Mouse (Mus musculus): ENCODE data around the gene Tmem235.
"Not testable (repeated sequence)": the region's sequence is repeated elsewhere in the genome, so short reads cannot be mapped to it uniquely, and the experiment has no call there.

Gene Tmem235

GRCm38 (mm10) chr11:117832086-117832969 is 28.2 kb upstream of the Tmem235 start:
- peak; percentile 73 to 82 for DNase-seq (ENCODE audit: low read depth in 1 of 2, low spot score in 2 of 2)

- DNase-seq (ENCODE audit: low read depth in 1 of 2, low spot score in 2 of 2), result not testable (repeated sequence)
These were observed 27.0 kb upstream of the Tmem235 start for GRCm38 (mm10) chr11:117833509-117833908.

GRCm38 (mm10) chr11:117834086-117834485 is 26.5 kb upstream of the Tmem235 start:
- no peak for DNase-seq (ENCODE audit: low read depth in 1 of 2, low spot score in 2 of 2)

DNA sequence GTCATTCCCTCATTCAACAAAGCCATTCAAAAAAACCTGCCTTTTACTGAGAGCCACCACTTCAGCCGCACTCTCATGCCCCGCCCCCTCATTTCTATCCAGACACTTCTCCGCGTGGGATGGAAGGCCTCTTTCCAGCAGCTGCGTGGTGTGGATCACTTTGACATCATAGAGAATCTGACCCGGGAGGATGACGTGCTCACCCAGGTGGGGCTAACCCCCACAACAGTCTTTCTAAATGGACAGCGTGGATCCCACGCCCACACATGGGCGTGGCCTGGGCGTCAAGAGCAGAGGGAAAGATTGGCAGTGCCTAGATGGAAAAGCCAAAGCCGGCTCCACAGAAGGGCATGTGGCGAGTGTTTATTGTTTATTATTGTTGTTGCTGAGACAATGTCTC is 24.2 kb upstream of the Tmem235 start:
- no peak for DNase-seq (ENCODE audit: low read depth in 1 of 2, low spot score in 2 of 2)

- no peak for DNase-seq (ENCODE audit: low read depth in 1 of 2, low spot score in 2 of 2)
These were observed 22.0 kb upstream of the Tmem235 start for GRCm38 (mm10) chr11:117838572-117838971.

DNA sequence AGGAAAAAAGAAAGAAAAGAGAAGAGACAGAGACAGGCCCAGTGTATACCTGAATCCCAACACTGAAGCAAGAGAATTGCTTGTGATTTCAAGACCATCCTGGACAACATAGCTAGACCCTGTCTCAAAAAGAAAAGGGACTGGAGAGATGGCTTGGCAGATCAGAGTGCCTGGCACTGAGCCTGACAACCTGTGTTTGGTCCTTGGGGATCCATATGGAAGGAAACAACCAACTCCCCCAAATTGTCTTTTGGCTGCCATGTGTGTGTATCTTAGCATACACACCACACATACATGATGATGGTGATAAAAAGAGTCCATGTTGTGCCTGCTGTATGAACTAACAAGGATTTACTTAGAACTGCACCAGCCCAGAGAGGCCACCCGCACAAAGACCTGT is 21.5 kb upstream of the Tmem235 start:
- no peak for DNase-seq (ENCODE audit: low read depth in 1 of 2, low spot score in 2 of 2)

- no peak for DNase-seq (ENCODE audit: low read depth in 1 of 2, low spot score in 2 of 2)
These were observed 19.6 kb upstream of the Tmem235 start for GRCm38 (mm10) chr11:117840910-117841309.

DNA sequence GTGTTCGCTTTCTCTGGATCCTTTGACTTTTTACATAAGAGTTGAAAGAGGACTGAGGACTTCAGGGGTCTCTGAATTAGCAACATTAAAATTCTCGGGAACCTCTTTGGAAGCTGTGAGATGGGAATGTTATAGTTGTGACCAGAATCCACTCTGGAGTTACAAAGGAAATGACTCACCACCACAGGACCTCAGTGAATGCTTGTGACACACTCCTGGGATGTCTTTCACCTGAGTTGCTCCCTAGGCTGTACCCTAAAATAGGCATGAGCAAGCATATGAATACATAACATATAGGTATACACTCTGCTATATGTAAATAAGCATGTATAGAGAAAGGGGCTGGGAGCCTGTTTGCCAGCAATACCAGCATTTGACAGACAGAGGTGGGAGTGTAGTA is 17.1 kb upstream of the Tmem235 start:
- DNase-seq (ENCODE audit: low read depth in 1 of 2, low spot score in 2 of 2), result no peak

- no peak for DNase-seq (ENCODE audit: low read depth in 1 of 2, low spot score in 2 of 2)
These were observed 15.6 kb upstream of the Tmem235 start for GRCm38 (mm10) chr11:117844997-117845396.

DNA sequence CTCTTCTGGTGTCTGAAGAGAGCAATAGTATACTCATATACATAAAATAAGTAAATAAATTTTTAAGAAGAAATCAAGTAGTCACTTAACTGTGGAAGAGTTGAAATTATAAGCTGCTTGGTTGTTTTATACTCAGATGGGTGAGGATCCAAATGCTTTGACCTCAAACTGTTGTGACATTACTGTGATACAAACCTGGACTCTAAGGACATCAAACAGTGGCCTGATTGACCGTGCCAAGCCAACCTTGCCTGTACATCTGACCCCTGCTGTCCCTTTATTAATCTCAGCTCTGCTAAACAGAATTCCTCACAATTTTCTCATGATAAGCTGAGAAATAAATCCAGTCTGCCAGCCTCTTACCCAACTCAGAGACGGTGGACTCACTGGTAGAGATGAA is 14.9 kb upstream of the Tmem235 start:
- no peak for DNase-seq (ENCODE audit: low read depth in 1 of 2, low spot score in 2 of 2)

DNA sequence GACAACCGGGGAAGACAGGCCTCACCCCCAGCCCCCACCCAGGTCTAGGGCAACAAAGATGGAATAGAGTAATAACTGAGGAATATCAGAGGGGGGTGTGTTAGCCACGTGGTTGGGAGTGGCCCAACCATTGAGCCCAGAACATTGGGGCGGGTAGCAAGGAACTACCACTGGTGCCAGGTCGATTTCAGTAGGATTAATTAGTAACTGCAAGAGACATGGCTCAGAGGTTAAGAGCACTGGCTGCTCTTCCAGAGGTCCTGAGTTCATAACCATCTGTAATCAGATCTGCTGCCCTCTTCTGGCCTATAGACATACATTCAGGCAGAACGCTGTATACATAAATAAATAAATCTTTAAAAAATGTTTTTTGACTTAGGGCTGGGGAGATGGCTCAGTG is 13.9 kb upstream of the Tmem235 start:
- no peak for DNase-seq (ENCODE audit: low read depth in 1 of 2, low spot score in 2 of 2)

GRCm38 (mm10) chr11:117847593-117848215 is 12.8 kb upstream of the Tmem235 start:
- DNase-seq (ENCODE audit: low read depth in 1 of 2, low spot score in 2 of 2), result no peak

- no peak for DNase-seq (ENCODE audit: low read depth in 1 of 2, low spot score in 2 of 2)
These were observed 12.1 kb upstream of the Tmem235 start for GRCm38 (mm10) chr11:117848271-117848984.

- peak; percentile 83 to 93 for DNase-seq (ENCODE audit: low read depth in 1 of 2, low spot score in 2 of 2)
These were observed 11.4 kb upstream of the Tmem235 start, which contains the start of gene Birc5 for GRCm38 (mm10) chr11:117848985-117849671. Gene Birc5 (plus strand): TSS chr11:117849251.

GRCm38 (mm10) chr11:117852875-117853274 is 7.7 kb upstream of the Tmem235 start:
- DNase-seq (ENCODE audit: low read depth in 1 of 2, low spot score in 2 of 2), result no peak

- DNase-seq (ENCODE audit: low read depth in 1 of 2, low spot score in 2 of 2), result no peak
These were observed 6.3 kb upstream of the Tmem235 start for GRCm38 (mm10) chr11:117854241-117854640.

GRCm38 (mm10) chr11:117855360-117855759 is 5.2 kb upstream of the Tmem235 start:
- no peak for DNase-seq (ENCODE audit: low read depth in 1 of 2, low spot score in 2 of 2)

GRCm38 (mm10) chr11:117855975-117856374 is 4.6 kb upstream of the Tmem235 start:
- DNase-seq (ENCODE audit: low read depth in 1 of 2, low spot score in 2 of 2), result no peak

DNA sequence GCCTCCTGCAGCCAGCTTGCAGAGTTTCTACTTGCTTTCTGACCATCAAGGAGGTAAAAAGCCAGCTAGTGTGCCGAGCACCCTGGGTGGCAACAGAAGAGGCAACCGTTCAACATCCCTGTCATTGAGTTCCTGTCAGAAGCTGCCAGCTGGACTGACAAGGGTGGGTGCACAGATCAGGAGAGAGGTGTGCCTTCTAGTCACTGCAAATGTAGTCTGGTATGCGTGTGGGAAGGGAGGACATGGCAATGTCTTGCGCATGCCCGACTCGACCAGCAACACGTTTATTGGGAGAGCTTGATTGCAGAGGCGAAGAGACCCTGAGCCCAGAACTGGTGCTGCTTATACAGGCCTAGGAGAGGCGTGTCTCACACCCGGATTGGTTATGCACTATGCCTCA is 3.1 kb upstream of the Tmem235 start:
- no peak for DNase-seq (ENCODE audit: low read depth in 1 of 2, low spot score in 2 of 2)

GRCm38 (mm10) chr11:117858392-117858791 is 2.2 kb upstream of the Tmem235 start:
- DNase-seq (ENCODE audit: low read depth in 1 of 2, low spot score in 2 of 2), result no peak

DNA sequence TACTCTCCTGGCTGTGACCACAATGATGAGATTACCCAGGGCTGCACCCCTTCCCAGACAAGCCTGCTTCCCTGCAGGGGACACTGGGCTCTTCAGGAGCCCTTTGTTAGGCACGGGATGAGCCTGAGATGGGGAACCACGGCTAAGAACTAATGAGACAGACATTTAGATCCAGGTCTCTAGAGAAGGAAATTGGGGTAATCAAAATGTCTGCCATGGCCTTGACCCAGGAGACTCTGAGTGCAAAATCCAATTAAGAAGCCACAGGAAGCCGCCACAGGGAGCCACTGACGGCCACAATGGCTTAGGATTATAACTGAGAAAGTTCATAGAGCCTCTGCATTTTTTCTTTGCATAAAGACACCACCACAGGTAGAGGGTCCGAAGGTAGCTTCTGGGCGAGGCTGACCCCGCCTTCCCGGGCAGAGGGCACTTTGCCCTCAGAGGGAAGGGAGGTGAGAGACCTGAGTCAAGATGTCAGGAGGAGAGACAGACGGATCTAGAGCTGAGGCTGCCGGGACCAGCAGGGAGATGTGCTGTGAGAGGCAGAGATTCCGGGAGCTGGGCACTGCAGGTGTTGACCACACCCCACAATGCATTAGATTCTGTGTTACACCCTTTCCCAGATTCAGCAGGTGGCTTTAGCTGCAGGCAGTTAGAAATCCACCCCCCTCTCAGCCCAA is 2.8 kb downstream of the Tmem235 start:
- no peak for DNase-seq (ENCODE audit: low read depth in 1 of 2, low spot score in 2 of 2)

Measured in monocyte, adult 2 months (primary cell).